Mouse (Mus musculus) lung, postnatal 0 days (tissue): ENCODE results near the gene Sinhcaf.

ENCODE experiments used
- CTCF ChIP-seq: IDR thresholded peaks from 2 replicates; pipeline ENCODE4 v1.5.1; 2016; ENCODE audit warnings: antibody characterized with exemption, mild to moderate bottlenecking
- EP300 ChIP-seq: IDR thresholded peaks from 2 replicates; pipeline ENCODE4 v1.6.1; 2016; ENCODE audit warnings: antibody characterized with exemption, mild to moderate bottlenecking, control low read depth

- TF ChIP-seq CTCF (peak; percentile 31), EP300 (no peak)
Observed at GRCm38 (mm10) chr6:148894888-148895772, 51.1 kb downstream of the Sinhcaf start.
